Mouse (Mus musculus): ENCODE measurements around the gene Ap5s1.

Ap5s1 gene

GRCm38 (mm10) chr2:131206778-131207177, at the start of gene Ap5s1:
Ap5s1 (plus strand) TSS chr2:131207078.
- no peak for DNase-seq (ENCODE audit: low spot score)

GRCm38 (mm10) chr2:131159491-131159910, 47.4 kb upstream of the Ap5s1 start:
- DNase-seq (ENCODE audit: low spot score), result peak; percentile 57

GRCm38 (mm10) chr2:131159938-131160581, 46.8 kb upstream of the Ap5s1 start, which contains the start of gene 1700037H04Rik:
1700037H04Rik (minus strand) TSS chr2:131160081.
- peak; percentile 95 for DNase-seq (ENCODE audit: low spot score)

- DNase-seq (ENCODE audit: low spot score), result no peak
Measured at GRCm38 (mm10) chr2:131160671-131161111, 46.2 kb upstream of the Ap5s1 start.

GRCm38 (mm10) chr2:131163924-131164323, 43.0 kb upstream of the Ap5s1 start:
- DNase-seq (ENCODE audit: low spot score), result no peak

- no peak for DNase-seq (ENCODE audit: low spot score)
Measured at GRCm38 (mm10) chr2:131166172-131166571, 40.7 kb upstream of the Ap5s1 start.

- no peak for DNase-seq (ENCODE audit: low spot score)
Measured at GRCm38 (mm10) chr2:131167984-131168383, 38.9 kb upstream of the Ap5s1 start.

GRCm38 (mm10) chr2:131168914-131169313, 38.0 kb upstream of the Ap5s1 start:
- no peak for DNase-seq (ENCODE audit: low spot score)

- no peak for DNase-seq (ENCODE audit: low spot score)
Measured at GRCm38 (mm10) chr2:131170936-131171335, 35.9 kb upstream of the Ap5s1 start.

GRCm38 (mm10) chr2:131171401-131172104, 35.3 kb upstream of the Ap5s1 start:
- DNase-seq (ENCODE audit: low spot score), result peak; percentile 78

- no peak for DNase-seq (ENCODE audit: low spot score)
Measured at GRCm38 (mm10) chr2:131172322-131172721, 34.6 kb upstream of the Ap5s1 start.

- DNase-seq (ENCODE audit: low spot score), result peak; percentile 28
Measured at GRCm38 (mm10) chr2:131174700-131175099, 32.2 kb upstream of the Ap5s1 start.

- no peak for DNase-seq (ENCODE audit: low spot score)
Measured at GRCm38 (mm10) chr2:131175286-131175944, 31.5 kb upstream of the Ap5s1 start.

GRCm38 (mm10) chr2:131175945-131176309, 31.0 kb upstream of the Ap5s1 start:
- no peak for DNase-seq (ENCODE audit: low spot score)

GRCm38 (mm10) chr2:131176491-131176890, 30.4 kb upstream of the Ap5s1 start:
- DNase-seq (ENCODE audit: low spot score), result peak; percentile 41

- DNase-seq (ENCODE audit: low spot score), result no peak
Measured at GRCm38 (mm10) chr2:131177932-131178331, 28.9 kb upstream of the Ap5s1 start.

- DNase-seq (ENCODE audit: low spot score), result peak; percentile 41
Measured at GRCm38 (mm10) chr2:131178828-131179245, 28.0 kb upstream of the Ap5s1 start.

- DNase-seq (ENCODE audit: low spot score), result peak; percentile 64
Measured at GRCm38 (mm10) chr2:131179246-131179886, 27.5 kb upstream of the Ap5s1 start.

- DNase-seq (ENCODE audit: low spot score), result peak; percentile 87
Measured at GRCm38 (mm10) chr2:131179990-131180587, 26.8 kb upstream of the Ap5s1 start, which contains the start of gene Cenpb. Cenpb (minus strand) TSS chr2:131180067.

- DNase-seq (ENCODE audit: low spot score), result no peak
Measured at GRCm38 (mm10) chr2:131186343-131186742, 20.5 kb upstream of the Ap5s1 start.

- DNase-seq (ENCODE audit: low spot score), result peak; percentile 86
Measured at GRCm38 (mm10) chr2:131186771-131187601, 19.9 kb upstream of the Ap5s1 start, which contains the start of the genes Cdc25b and Spef1. Cdc25b (plus strand) TSS chr2:131186949. Spef1 (minus strand) TSS chr2:131187282.
